Mouse (Mus musculus) liver, adult 2 months (tissue): Measurements from ENCODE around the gene Zkscan14.
A peak's percentile ranks its signal among the peaks of the same experiment; 100 is the strongest.

Experiments used
- CTCF ChIP-seq: fragments of 200-500 bp; IDR thresholded peaks from 2 replicates; pipeline ENCODE4 v1.5.1; 2011; ENCODE audit warnings: low read depth, low read length, control low read depth
- POLR2A ChIP-seq: fragments of 200-500 bp; IDR thresholded peaks from 2 replicates; pipeline ENCODE4 v1.6.1; 2011; ENCODE audit warnings: low read length, control low read depth; ENCODE audit not compliant: insufficient read depth; ENCODE audit errors: extremely low read depth

DNA sequence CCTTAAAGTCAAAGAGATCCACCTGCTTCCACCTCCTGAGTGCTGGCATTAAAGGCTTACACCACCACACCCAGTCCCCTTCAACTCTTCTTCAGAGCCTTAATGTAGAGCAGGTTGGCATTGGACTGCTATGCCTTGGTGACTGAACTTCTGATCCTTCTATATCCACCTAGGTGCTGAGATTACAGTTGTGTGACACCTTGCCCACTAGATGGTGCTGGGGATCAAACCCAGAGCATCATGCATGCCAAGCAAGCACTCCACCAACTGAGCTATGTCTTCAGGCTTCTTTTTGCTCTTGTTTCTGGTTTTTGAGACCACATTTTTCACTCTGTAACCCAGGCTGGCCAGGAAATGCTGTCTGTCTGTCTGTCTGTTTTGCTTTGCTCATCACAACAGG lies 33.0 kb upstream of the Zkscan14 start:
- no peak for TF ChIP-seq POLR2A
- peak; percentile 56 for TF ChIP-seq CTCF
